Mouse (Mus musculus) left cerebral cortex, adult 18-20 months (tissue): ENCODE measurements around the gene Unc93b1. TPM values are rescaled to one million over a fixed set of nuclear protein-coding genes. Genes with fewer than 3 reads are reported as not detected.

Source experiments
- DNase-seq, 2 experiments: peaks; one replicate each; pipeline ENCODE4 v3.0.0; 2021 to 2022; ENCODE audit warnings: low spot score in 2 of 2, mixed read lengths in 1 of 2
- long read RNA-seq, 2 experiments: library from polyadenylated mRNA; stranded (forward); transcript quantifications; one replicate each; pipeline ENCODE4 v2.0.0; 2021
- total RNA-seq, 2 experiments: library from RNA; stranded (reverse); gene quantifications; 2 replicates each; pipeline ENCODE4 v1.2.3; 2021

The Unc93b1 gene
- 10 to 100 TPM; 14.6 to 16.6 TPM for total RNA-seq
- long read RNA-seq, experiment 1, transcript Unc93b1-203 (11 exons, 2,266 nt): major isoform, 24 of 29 reads
- long read RNA-seq, experiment 1, partial matches to known transcripts: 2 of 29 reads
- long read RNA-seq, experiment 1, other reads (novel, unspliced or antisense): 3 of 29 reads
- long read RNA-seq, experiment 2, transcript Unc93b1-203 (11 exons, 2,266 nt): major isoform, 16 of 27 reads
- long read RNA-seq, experiment 2, partial matches to known transcripts: 4 of 27 reads
- long read RNA-seq, experiment 2, other reads (novel, unspliced or antisense): 5 of 27 reads

- DNase-seq: no peak
Observed at GRCm38 (mm10) chr19:3935032-3935895, at the start of gene Unc93b1. Gene Unc93b1, plus strand, starts transcription at chr19:3935186.

GRCm38 (mm10) chr19:3889096-3889495 lies 45.9 kb upstream of the Unc93b1 start:
- DNase-seq: no peak

- DNase-seq: no peak
Observed at GRCm38 (mm10) chr19:3890181-3890580, 44.8 kb upstream of the Unc93b1 start.

- DNase-seq: no peak
Observed at GRCm38 (mm10) chr19:3893545-3894116, 41.4 kb upstream of the Unc93b1 start.

GRCm38 (mm10) chr19:3894294-3894693 lies 40.7 kb upstream of the Unc93b1 start:
- DNase-seq: no peak

GRCm38 (mm10) chr19:3895171-3895631 lies 39.8 kb upstream of the Unc93b1 start:
- no peak for DNase-seq

GRCm38 (mm10) chr19:3896208-3896607 lies 38.8 kb upstream of the Unc93b1 start:
- no peak for DNase-seq

GRCm38 (mm10) chr19:3897557-3897956 lies 37.4 kb upstream of the Unc93b1 start:
- DNase-seq: no peak

- DNase-seq: no peak
Observed at GRCm38 (mm10) chr19:3898952-3899351, 36.0 kb upstream of the Unc93b1 start.

- DNase-seq: no peak
Observed at GRCm38 (mm10) chr19:3899618-3900017, 35.4 kb upstream of the Unc93b1 start.

- no peak for DNase-seq
Observed at GRCm38 (mm10) chr19:3902966-3903365, 32.0 kb upstream of the Unc93b1 start.

GRCm38 (mm10) chr19:3903648-3904362 lies 31.2 kb upstream of the Unc93b1 start:
- DNase-seq: no peak

GRCm38 (mm10) chr19:3904363-3904675 lies 30.7 kb upstream of the Unc93b1 start:
- no peak for DNase-seq

GRCm38 (mm10) chr19:3905261-3905969 lies 29.6 kb upstream of the Unc93b1 start:
- no peak for DNase-seq

GRCm38 (mm10) chr19:3906326-3906725 lies 28.7 kb upstream of the Unc93b1 start:
- DNase-seq: no peak

- DNase-seq: peak; percentile 42 to 52
Observed at GRCm38 (mm10) chr19:3906795-3907786, 27.9 kb upstream of the Unc93b1 start, which contains the start of gene Tcirg1. Gene Tcirg1, minus strand, starts transcription at chr19:3907133.

- DNase-seq: no peak
Observed at GRCm38 (mm10) chr19:3907876-3908660, 26.9 kb upstream of the Unc93b1 start.

GRCm38 (mm10) chr19:3910206-3910605 lies 24.8 kb upstream of the Unc93b1 start:
- DNase-seq: no peak
